Mouse (Mus musculus): ENCODE measurements at regions not wholly inside any gene's neighbourhood (a gene's known extent, or its start where the extent isn't known, plus 50 kb on each side); places are given as distances from the start of the nearest gene placed in this dataset.
A peak's percentile ranks its signal among the peaks of the same experiment; 100 is the strongest.
"Not testable (repeated sequence)": the region's sequence is repeated elsewhere in the genome, so short reads cannot be mapped to it uniquely, and the experiment has no call there.

GRCm38 (mm10) chr2:92664939-92665338 lies 65.4 kb downstream of the Chst1 start:
- no peak for DNase-seq

- DNase-seq = no peak
These were observed 67.7 kb downstream of the Chst1 start for GRCm38 (mm10) chr2:92667192-92667591.

- DNase-seq = no peak
These were observed 68.2 kb downstream of the Chst1 start for GRCm38 (mm10) chr2:92667756-92668155.

DNA sequence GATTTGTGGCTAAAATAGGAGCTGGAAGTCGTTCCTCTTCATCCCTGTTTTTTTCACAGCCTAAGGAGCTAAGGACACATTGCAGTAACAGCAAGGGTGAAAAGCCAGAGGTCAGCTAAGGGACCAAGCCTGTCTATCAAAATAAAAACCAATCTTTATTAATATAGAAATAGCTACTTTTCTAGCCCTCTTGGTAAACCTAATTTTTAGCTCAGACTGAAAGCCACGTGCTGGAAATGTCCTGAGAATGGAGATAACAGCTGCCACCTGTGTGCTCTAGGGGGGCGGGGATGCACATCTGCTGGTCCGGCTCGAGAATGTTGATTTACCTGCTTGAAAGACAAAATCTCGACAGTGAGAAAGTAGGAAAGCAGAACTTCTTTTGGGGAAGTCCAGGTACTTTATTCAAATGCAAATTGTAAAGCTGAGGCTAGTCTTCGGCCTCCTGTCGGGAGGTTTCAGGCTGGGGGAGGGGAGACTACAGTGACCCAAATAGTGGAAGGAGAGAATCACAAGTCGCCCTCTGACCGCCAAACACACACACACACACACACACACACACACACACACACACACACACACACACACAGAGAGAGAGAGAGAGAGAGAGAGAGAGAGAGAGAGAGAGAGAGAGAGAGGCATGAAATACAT lies 70.0 kb downstream of the Chst1 start:
- DNase-seq = not testable (repeated sequence)

GRCm38 (mm10) chr2:92671586-92671985 lies 72.1 kb downstream of the Chst1 start:
- DNase-seq = no peak

- no peak for DNase-seq
These were observed 72.6 kb downstream of the Chst1 start for GRCm38 (mm10) chr2:92672106-92672505.

GRCm38 (mm10) chr2:92673064-92673813 lies 73.7 kb downstream of the Chst1 start:
- DNase-seq = no peak

DNA sequence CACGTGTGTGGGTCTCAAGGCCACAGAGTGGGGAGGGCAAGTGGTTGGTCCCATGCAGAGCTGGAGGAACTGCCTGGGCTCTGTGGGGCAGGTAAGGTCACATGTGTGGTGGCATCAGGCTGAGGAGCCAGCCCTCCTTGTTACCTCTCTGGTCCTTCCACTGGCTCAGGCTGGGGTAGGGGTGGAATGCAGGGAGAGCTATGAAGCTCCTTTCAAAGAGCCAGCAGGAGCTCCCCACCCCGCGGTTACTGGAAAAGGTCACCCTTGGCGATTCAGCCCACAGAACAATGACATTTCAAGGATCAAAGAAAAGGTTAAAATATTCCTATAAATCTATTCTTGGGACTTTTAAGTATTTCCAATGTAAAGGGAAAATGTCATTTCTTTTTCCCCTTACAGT lies 74.4 kb downstream of the Chst1 start:
- DNase-seq = no peak

DNA sequence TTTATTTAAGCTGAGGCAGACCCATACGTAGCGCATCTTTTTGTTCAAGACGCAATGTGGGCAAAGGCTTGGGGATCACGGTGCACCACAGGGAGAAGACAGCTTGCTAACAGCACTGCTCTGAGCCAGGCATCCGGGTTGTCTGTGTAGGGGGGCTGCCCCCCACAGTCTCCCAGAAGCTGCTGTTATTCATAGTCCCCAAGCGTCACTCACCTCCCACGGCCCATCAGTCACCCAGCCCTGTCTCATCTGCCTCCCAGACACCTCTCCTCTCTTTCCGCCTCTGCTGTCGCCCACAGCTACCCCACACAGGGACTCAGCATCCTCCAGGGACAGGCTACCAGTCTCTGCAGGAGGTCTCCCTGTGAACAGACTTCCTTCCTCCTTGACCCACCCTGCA lies 75.7 kb downstream of the Chst1 start:
- peak; percentile 83 to 87 for DNase-seq

- no peak for DNase-seq
These were observed 78.9 kb downstream of the Chst1 start for GRCm38 (mm10) chr2:92678276-92678930.

DNA sequence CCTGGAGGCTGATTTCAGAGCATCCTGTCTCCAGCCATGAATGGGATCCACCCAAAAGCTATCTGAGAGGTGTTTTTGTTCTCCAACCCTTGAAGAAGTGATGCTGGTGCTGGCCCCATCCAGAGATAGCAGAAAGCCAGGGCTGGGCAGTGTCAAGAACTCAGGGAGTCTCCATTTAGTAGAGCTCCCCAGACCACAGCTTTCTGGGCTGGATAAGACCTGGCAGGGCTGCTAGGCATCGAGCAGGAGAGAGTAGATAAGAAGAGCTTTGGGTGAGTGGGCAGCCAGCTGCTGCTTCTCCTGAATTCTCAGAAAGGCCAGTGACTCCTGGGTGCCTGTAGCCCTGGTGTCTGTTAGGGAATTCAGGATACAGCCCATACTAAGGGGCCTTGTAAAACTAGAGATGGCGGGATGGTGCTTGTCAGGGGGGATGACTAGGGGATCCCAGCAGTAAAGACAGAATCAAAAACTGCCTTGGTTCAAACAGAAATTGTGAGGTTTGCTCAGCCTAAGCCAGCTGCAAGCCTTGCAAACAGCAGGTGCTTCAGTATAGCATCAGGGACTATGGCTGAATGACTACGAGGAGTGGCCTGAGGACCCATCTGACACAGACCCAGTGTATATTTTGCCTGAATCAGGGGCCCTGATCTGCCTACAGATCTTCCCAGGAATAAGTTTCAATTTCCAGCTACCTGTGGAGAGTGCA lies 79.6 kb downstream of the Chst1 start:
- DNase-seq = no peak

GRCm38 (mm10) chr2:92682256-92682655 lies 82.7 kb downstream of the Chst1 start:
- no peak for DNase-seq

GRCm38 (mm10) chr2:92687702-92688101 lies 88.2 kb downstream of the Chst1 start:
- DNase-seq = peak; percentile 65 to 71

DNA sequence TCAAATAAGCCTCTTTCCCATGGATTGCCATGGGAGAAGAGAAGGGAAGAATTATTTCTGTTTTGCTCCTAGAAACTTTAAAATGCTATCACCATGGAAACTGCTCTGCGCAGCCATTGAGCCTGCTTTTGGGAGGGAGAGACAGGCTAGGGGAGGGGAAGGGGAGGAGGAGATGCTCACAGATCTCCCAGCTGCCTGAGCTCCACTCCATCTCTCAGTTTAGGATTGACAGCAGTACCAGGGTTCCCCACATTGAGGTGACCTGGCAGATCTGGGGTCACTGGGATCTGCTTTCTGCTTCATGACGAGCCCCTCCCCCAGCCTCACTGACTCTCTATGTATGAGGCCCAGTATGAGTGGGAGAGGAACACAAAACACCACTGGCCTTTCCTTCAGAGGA lies 89.7 kb downstream of the Chst1 start:
- DNase-seq = peak in 1 of 2 experiments; percentile 57

GRCm38 (mm10) chr2:92690304-92690703 lies 90.8 kb downstream of the Chst1 start:
- no peak for DNase-seq

DNA sequence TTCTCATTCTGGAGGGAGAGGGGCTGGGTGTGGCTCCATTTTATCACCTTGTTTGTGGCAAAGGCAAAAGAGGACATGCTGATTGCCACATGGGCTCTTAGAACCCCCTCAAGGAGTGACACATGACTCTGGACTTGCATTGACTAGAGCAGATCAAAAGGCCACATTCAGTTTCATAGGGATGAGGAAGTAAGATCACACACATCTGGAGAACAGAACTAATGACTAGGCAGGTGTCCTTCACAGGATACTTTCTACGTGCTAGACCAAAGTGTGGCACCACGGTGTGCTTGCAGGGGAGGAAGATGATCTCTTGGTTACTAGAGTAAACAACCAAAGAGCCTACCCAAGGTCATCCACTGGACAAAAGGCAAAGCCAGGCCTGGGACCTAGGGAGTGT lies 91.9 kb downstream of the Chst1 start:
- no peak for DNase-seq

- no peak for DNase-seq
These were observed 93.1 kb downstream of the Chst1 start for GRCm38 (mm10) chr2:92692623-92693022.

- no peak for DNase-seq
These were observed 93.5 kb downstream of the Chst1 start for GRCm38 (mm10) chr2:92693024-92693423.

DNA sequence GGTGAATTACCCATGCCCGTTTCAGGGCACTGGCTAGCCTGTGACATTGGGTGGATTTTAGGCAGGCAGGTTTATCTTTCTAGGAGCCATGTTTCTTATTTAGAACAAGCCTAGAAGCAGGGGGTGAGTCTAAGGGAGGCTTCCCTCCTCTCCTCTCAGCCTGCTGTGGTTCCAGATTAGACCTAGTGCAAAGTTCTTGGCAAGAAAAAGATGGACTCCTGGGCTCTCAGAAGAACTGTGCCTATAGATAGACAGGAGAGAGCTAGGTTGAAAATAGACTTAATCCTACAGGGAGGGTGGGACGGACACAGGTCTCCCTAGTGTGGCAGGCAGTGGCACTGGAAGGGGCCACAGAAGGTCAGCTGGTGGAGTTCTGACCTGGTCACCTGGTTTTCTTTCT lies 95.3 kb downstream of the Chst1 start:
- no peak for DNase-seq

GRCm38 (mm10) chr2:92695869-92696268 lies 96.4 kb downstream of the Chst1 start:
- DNase-seq = no peak

DNA sequence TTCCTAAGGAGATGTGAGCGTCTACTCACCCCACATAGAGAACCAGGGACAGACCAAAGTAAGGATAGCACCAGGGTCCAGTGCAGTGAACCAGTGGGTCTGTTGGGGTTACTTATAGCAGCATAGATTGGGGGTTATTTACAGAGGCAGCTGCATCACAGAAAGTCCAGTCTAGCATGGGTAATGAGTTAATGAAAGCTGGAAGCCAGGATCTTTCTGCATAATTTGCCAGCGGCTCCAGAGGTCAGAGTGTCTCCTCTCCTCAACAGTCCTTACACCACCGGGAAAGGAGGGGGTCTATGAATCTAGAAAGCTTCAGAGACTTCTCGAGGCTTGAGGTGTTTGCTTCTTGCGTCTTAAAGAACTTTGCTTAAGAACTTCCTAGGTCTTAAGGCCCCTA lies 98.2 kb downstream of the Chst1 start:
- no peak for DNase-seq

- DNase-seq = no peak
These were observed 99.9 kb downstream of the Chst1 start for GRCm38 (mm10) chr2:92699360-92699759.

- DNase-seq = no peak
These were observed 104.5 kb downstream of the Chst1 start for GRCm38 (mm10) chr2:92704035-92704434.

Data from layer of hippocampus, postnatal 36 days (tissue).